Mouse (Mus musculus): Measurements from ENCODE around the gene Ttll12.

DNA sequence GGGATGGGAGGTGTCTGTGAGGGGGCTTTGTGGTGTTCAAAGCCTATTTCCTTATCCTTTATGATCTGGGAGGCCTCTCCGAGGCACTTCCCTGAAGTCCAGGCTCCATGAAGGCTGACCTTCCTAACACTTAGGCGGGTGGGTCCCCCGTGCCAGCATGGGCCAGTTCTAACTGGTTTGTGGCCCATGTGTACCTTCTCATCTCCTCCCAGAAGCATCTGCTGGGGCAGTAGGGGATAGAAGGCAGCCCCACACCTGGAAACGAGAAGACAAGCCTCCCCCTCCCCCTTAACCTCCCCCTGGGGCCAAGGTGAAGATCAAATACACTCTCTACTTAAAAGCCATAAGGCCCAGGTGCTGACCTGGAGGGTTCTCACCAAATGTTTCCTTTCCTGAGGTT is 45.3 kb upstream of the Ttll12 start:
- TF ChIP-seq CTCF (IDR thresholded peaks at IDR 0.05; ENCODE audit: borderline replicate concordance, insufficient read depth, low read length) (no peak), POLR2A (IDR thresholded peaks at IDR 0.05; ENCODE audit: low read depth, low read length) (no peak)
